ENCODE assay signal across 33 mouse cellular contexts in genomic region chr12:72129203-72129602, GRCm38 (mm10). TPM values are rescaled to one million over a fixed set of nuclear protein-coding genes. Genes with fewer than 3 reads are reported as not detected.
"Had no signal": no experiment of that assay in that cellular context is flagged by ENCODE, and none has a peak within 500 bp of the region (broad histone marks: within the 10 kb centered on the region; RNA-seq: fewer than 3 reads in every experiment).

No protein-coding gene starts in this region.

- ATAC-seq: hindbrain, postnatal 0 days; intestine, embryonic 16.5 days; liver, embryonic 12.5 days had no signal

- H3K27ac ChIP-seq: gastrocnemius, adult 2 months; heart, embryonic 10.5 days; heart, embryonic 13.5 days; heart, embryonic 15.5 days; hindbrain, embryonic 13.5 days; hindbrain, embryonic 15.5 days; hindbrain, postnatal 0 days; kidney, embryonic 15.5 days; kidney, postnatal 0 days; limb, embryonic 13.5 days; limb, embryonic 15.5 days; liver, embryonic 12.5 days; liver, embryonic 14.5 days had no signal

- H3K27me3 ChIP-seq: heart, embryonic 13.5 days; heart, embryonic 15.5 days; hindbrain, embryonic 13.5 days; hindbrain, embryonic 15.5 days; kidney, embryonic 15.5 days; limb, embryonic 13.5 days; limb, embryonic 15.5 days; liver, embryonic 12.5 days had no signal

- DNase-seq: gastrocnemius, adult 2 months; gastrocnemius, postnatal 10 days; gastrocnemius, postnatal 25 days; heart, adult 18-20 months; heart, postnatal 14 days; heart, postnatal 36 days; kidney, adult 11 months; kidney, adult 2 months; kidney, adult 9 months; kidney, postnatal 14 days; kidney, postnatal 36 days; layer of hippocampus, adult 9-11 months; layer of hippocampus, postnatal 36 days; left cerebral cortex, postnatal 4 days had no signal

- H3K9ac ChIP-seq: heart, embryonic 13.5 days; heart, embryonic 15.5 days; hindbrain, embryonic 13.5 days; hindbrain, embryonic 15.5 days; kidney, embryonic 15.5 days; limb, embryonic 13.5 days; limb, embryonic 15.5 days; liver, embryonic 12.5 days; liver, embryonic 14.5 days had no signal

- H3K4me2 ChIP-seq: heart, embryonic 13.5 days; heart, embryonic 15.5 days; hindbrain, embryonic 13.5 days; hindbrain, embryonic 15.5 days; kidney, embryonic 15.5 days; limb, embryonic 13.5 days; limb, embryonic 15.5 days; liver, embryonic 12.5 days had no signal

- H3K9me3 ChIP-seq: heart, embryonic 10.5 days; heart, embryonic 15.5 days; hindbrain, embryonic 13.5 days; hindbrain, embryonic 15.5 days; kidney, embryonic 15.5 days; limb, embryonic 13.5 days; limb, embryonic 15.5 days; liver, embryonic 12.5 days had no signal

- H3K4me1 ChIP-seq: heart, embryonic 10.5 days; heart, embryonic 13.5 days; heart, embryonic 15.5 days; hindbrain, embryonic 13.5 days; hindbrain, embryonic 15.5 days; kidney, embryonic 15.5 days; limb, embryonic 13.5 days; limb, embryonic 15.5 days; liver, embryonic 12.5 days had no signal

- H3K4me3 ChIP-seq: gastrocnemius, adult 2 months; heart, embryonic 10.5 days; heart, embryonic 13.5 days; heart, embryonic 15.5 days; hindbrain, embryonic 13.5 days; hindbrain, embryonic 15.5 days; kidney, embryonic 15.5 days; limb, embryonic 13.5 days; limb, embryonic 15.5 days; liver, embryonic 12.5 days had no signal

- H3K36me3 ChIP-seq: heart, embryonic 10.5 days; heart, embryonic 13.5 days; heart, embryonic 15.5 days; hindbrain, embryonic 13.5 days; hindbrain, embryonic 15.5 days; kidney, embryonic 15.5 days; limb, embryonic 13.5 days; limb, embryonic 15.5 days; liver, embryonic 12.5 days had no signal

RNA-seq across cellular contexts. Expression of gene Ccdc175, which starts 55.6 kb away (rescaled TPM):
- polyA plus RNA-seq: heart, embryonic 10.5 days; heart, embryonic 13.5 days; heart, embryonic 15.5 days; heart, postnatal 0 days; hindbrain, embryonic 11.5 days; hindbrain, embryonic 13.5 days; hindbrain, embryonic 15.5 days; hindbrain, postnatal 0 days; intestine, embryonic 14.5 days; intestine, embryonic 16.5 days; kidney, adult 2 months; kidney, embryonic 15.5 days; large intestine, adult 2 months; limb, embryonic 11.5 days; limb, embryonic 13.5 days; limb, embryonic 15.5 days; liver, adult 2 months; liver, embryonic 12.5 days; liver, embryonic 14.5 days had no signal
